Mouse (Mus musculus) MEL (cell line): ENCODE data around the gene Lexm. TPM values are rescaled to one million over a fixed set of nuclear protein-coding genes. Genes with fewer than 3 reads are reported as not detected.

ENCODE experiments used
- DNase-seq: peaks from one replicate; pipeline ENCODE4 v3.0.0; 2011; ENCODE audit warnings: low read depth, low spot score
- H3K27ac ChIP-seq: 2 replicates; pipeline ENCODE4 v1.5.1; 2012; ENCODE audit warnings: low read depth, mild to moderate bottlenecking, control low read depth, low read length, moderate library complexity; ENCODE audit not compliant: control insufficient read depth
- H3K27me3 ChIP-seq, 2 experiments: fragments of 150-350 bp in 1 of 2; sonication (generic) in 1 of 2; 2 replicates each; pipeline ENCODE4 v1.6.1; 2012; ENCODE audit warnings: low read length in 2 of 2, mild to moderate bottlenecking in 2 of 2, improper control_type of control experiment in 1 of 2, moderate library complexity in 1 of 2; ENCODE audit not compliant: insufficient read depth in 2 of 2, control insufficient read depth in 1 of 2
- H3K36me3 ChIP-seq, 2 experiments: 2 replicates each; pipeline ENCODE4 v1.6.1; 2012 to 2014; ENCODE audit warnings: low read length in 2 of 2, improper control_type of control experiment in 1 of 2, inconsistent platforms in 1 of 2, mild to moderate bottlenecking in 1 of 2; ENCODE audit not compliant: insufficient read depth in 2 of 2, control insufficient read depth in 1 of 2
- H3K4me1 ChIP-seq, 2 experiments: fragments of 150-350 bp in 1 of 2; sonication (generic) in 1 of 2; 2 replicates each; pipeline ENCODE4 v1.6.1; 2012; ENCODE audit warnings: low read length in 2 of 2, improper control_type of control experiment in 1 of 2, mild to moderate bottlenecking in 1 of 2; ENCODE audit not compliant: insufficient read depth in 2 of 2, control insufficient read depth in 1 of 2
- H3K4me3 ChIP-seq, 2 experiments: fragments of 150-350 bp in 1 of 2; sonication (generic) in 1 of 2; 2 replicates each; pipeline ENCODE4 v1.5.1; 2012; ENCODE audit warnings: low read depth in 2 of 2, low read length in 2 of 2, mild to moderate bottlenecking in 2 of 2, moderate library complexity in 2 of 2, control low read depth in 1 of 2, improper control_type of control experiment in 1 of 2; ENCODE audit not compliant: control insufficient read depth in 1 of 2, insufficient read depth in 1 of 2
- H3K79me2 ChIP-seq: 2 replicates; pipeline ENCODE4 v1.6.1; 2012; ENCODE audit warnings: mild to moderate bottlenecking, low read length, moderate library complexity; ENCODE audit not compliant: control insufficient read depth, poor library complexity, insufficient read depth
- H3K9ac ChIP-seq: 2 replicates; pipeline ENCODE4 v1.6.1; 2012; ENCODE audit warnings: low read depth, mild to moderate bottlenecking, control low read depth, low read length, moderate library complexity; ENCODE audit not compliant: control insufficient read depth, poor library complexity, severe bottlenecking
- H3K9me3 ChIP-seq: fragments of 150-350 bp; sonication (generic); replicated peaks from 2 replicates; pipeline ENCODE4 v1.6.1; 2012; ENCODE audit warnings: mild to moderate bottlenecking, low read length, improper control_type of control experiment, moderate library complexity; ENCODE audit not compliant: insufficient read depth
- CHD2 ChIP-seq: IDR thresholded peaks from 2 replicates; pipeline ENCODE4 v1.6.1; 2011; ENCODE audit warnings: low read length, improper control_type of control experiment
- E2F4 ChIP-seq: IDR thresholded peaks from 2 replicates; pipeline ENCODE4 v1.6.1; 2011; ENCODE audit warnings: low read depth, low read length, improper control_type of control experiment, borderline replicate concordance
- EP300 ChIP-seq, 2 experiments: IDR thresholded peaks; 2 replicates each; pipeline ENCODE4 v1.6.1; 2011; ENCODE audit warnings: improper control_type of control experiment in 2 of 2, low read length in 2 of 2, low read depth in 1 of 2, mild to moderate bottlenecking in 1 of 2
- ETS1 ChIP-seq: IDR thresholded peaks from 2 replicates; pipeline ENCODE4 v1.6.1; 2012; ENCODE audit warnings: low read depth, mild to moderate bottlenecking, inconsistent platforms, low read length, improper control_type of control experiment, moderate library complexity
- GABPA ChIP-seq: IDR thresholded peaks from 2 replicates; pipeline ENCODE4 v1.6.1; 2012; ENCODE audit warnings: low read depth, mild to moderate bottlenecking, inconsistent platforms, low read length, improper control_type of control experiment, moderate library complexity
- GATA1 ChIP-seq: IDR thresholded peaks from 2 replicates; pipeline ENCODE4 v1.6.1; 2011; ENCODE audit warnings: low read depth, low read length, improper control_type of control experiment
- HCFC1 ChIP-seq: IDR thresholded peaks from 2 replicates; pipeline ENCODE4 v1.6.1; 2012; ENCODE audit warnings: low read depth, mild to moderate bottlenecking, inconsistent platforms, low read length, improper control_type of control experiment, moderate library complexity
- MAFK ChIP-seq: IDR thresholded peaks from 2 replicates; pipeline ENCODE4 v1.6.1; 2011; ENCODE audit warnings: low read depth, mild to moderate bottlenecking, low read length, improper control_type of control experiment, borderline replicate concordance
- MAX ChIP-seq: IDR thresholded peaks from 2 replicates; pipeline ENCODE4 v1.6.1; 2011; ENCODE audit warnings: low read length, improper control_type of control experiment
- MAZ ChIP-seq: IDR thresholded peaks from 2 replicates; pipeline ENCODE4 v1.6.1; 2012; ENCODE audit warnings: low read depth, mild to moderate bottlenecking, inconsistent platforms, low read length, improper control_type of control experiment
- MXI1 ChIP-seq: IDR thresholded peaks from 2 replicates; pipeline ENCODE4 v1.6.1; 2011; ENCODE audit warnings: mild to moderate bottlenecking, low read depth, low read length, improper control_type of control experiment
- MYB ChIP-seq: IDR thresholded peaks from 2 replicates; pipeline ENCODE4 v1.6.1; 2011; ENCODE audit warnings: mild to moderate bottlenecking, low read depth, low read length, improper control_type of control experiment
- MYC ChIP-seq: IDR thresholded peaks from 2 replicates; pipeline ENCODE4 v1.6.1; 2011; ENCODE audit warnings: low read depth, mild to moderate bottlenecking, low read length, improper control_type of control experiment, moderate library complexity
- NRF1 ChIP-seq: IDR thresholded peaks from 2 replicates; pipeline ENCODE4 v1.6.1; 2014; ENCODE audit warnings: low read depth, mild to moderate bottlenecking, inconsistent platforms, low read length, improper control_type of control experiment, moderate library complexity; ENCODE audit not compliant: poor library complexity, insufficient read depth, severe bottlenecking
- POLR2AphosphoS2 ChIP-seq: IDR thresholded peaks from 2 replicates; pipeline ENCODE4 v1.6.1; 2011; ENCODE audit warnings: low read length, improper control_type of control experiment
- RAD21 ChIP-seq: IDR thresholded peaks from 2 replicates; pipeline ENCODE4 v1.6.1; 2011; ENCODE audit warnings: mild to moderate bottlenecking, low read depth, low read length, improper control_type of control experiment
- RCOR1 ChIP-seq: IDR thresholded peaks from 2 replicates; pipeline ENCODE4 v1.6.1; 2012; ENCODE audit warnings: low read depth, mild to moderate bottlenecking, inconsistent platforms, low read length, improper control_type of control experiment
- SIN3A ChIP-seq: IDR thresholded peaks from 2 replicates; pipeline ENCODE4 v1.6.1; 2012; ENCODE audit warnings: low read length, improper control_type of control experiment, inconsistent platforms
- TAL1 ChIP-seq: IDR thresholded peaks from 2 replicates; pipeline ENCODE4 v1.6.1; 2012; ENCODE audit warnings: mild to moderate bottlenecking, inconsistent platforms, low read length, moderate library complexity, mixed read lengths
- UBTF ChIP-seq: IDR thresholded peaks from 2 replicates; pipeline ENCODE4 v1.6.1; 2012; ENCODE audit warnings: low read depth, mild to moderate bottlenecking, inconsistent platforms, low read length, improper control_type of control experiment, moderate library complexity, borderline replicate concordance; ENCODE audit not compliant: insufficient read depth
- USF2 ChIP-seq, 2 experiments: IDR thresholded peaks; 2 replicates each; pipeline ENCODE4 v1.6.1; 2011 to 2012; ENCODE audit warnings: improper control_type of control experiment in 2 of 2, low read length in 2 of 2, borderline replicate concordance in 1 of 2, inconsistent platforms in 1 of 2, low read depth in 1 of 2, mild to moderate bottlenecking in 1 of 2; ENCODE audit not compliant: insufficient read depth in 1 of 2
- ZC3H11A ChIP-seq: IDR thresholded peaks from 2 replicates; pipeline ENCODE4 v1.6.1; 2012; ENCODE audit warnings: low read depth, mild to moderate bottlenecking, inconsistent platforms, low read length, improper control_type of control experiment
- ZNF384 ChIP-seq: IDR thresholded peaks from 2 replicates; pipeline ENCODE4 v1.6.1; 2012; ENCODE audit warnings: low read depth, mild to moderate bottlenecking, inconsistent platforms, low read length, improper control_type of control experiment
- polyA plus RNA-seq, 2 experiments: library from polyadenylated mRNA; stranded (reverse) in 1 of 2; unstranded in 1 of 2; fragments of >175 nt in 1 of 2; fragments of >200 nt in 1 of 2; gene quantifications; 2 replicates each; pipeline versions ENCODE4 v1.2.1 to v1.2.4; 2012; ENCODE audit warnings: low replicate concordance in 2 of 2, low read depth in 1 of 2; ENCODE audit not compliant: insufficient read length in 2 of 2, insufficient read depth in 1 of 2, missing spikeins in 1 of 2
- total RNA-seq: library from RNA; depleted of rRNA; stranded (reverse); fragments of 300-350 nt; gene quantifications from 2 replicates; pipeline ENCODE4 v1.2.3, GENCODE M21; 2012

The Lexm gene
- total and polyA plus RNA-seq, 3 experiments: 6.1 to 17.5 TPM; not detected in 1

GRCm38 (mm10) chr4:106559343-106560212, 57.5 kb downstream of the Lexm start:
- TF ChIP-seq ETS1 (no peak), ZC3H11A (no peak), EP300 (IDR thresholded peaks at IDR 0.05; ENCODE audit: low read depth in 1 of 2, low read length in 2 of 2) (no peak), MAX (no peak), RAD21 (no peak), POLR2AphosphoS2 (no peak), MXI1 (no peak), MYB (no peak), ZNF384 (no peak), SIN3A (no peak), MAFK (no peak), GABPA (no peak), MAZ (no peak), UBTF (no peak), NRF1 (no peak), GATA1 (no peak), RCOR1 (no peak), E2F4 (no peak), HCFC1 (no peak), MYC (no peak)
- H3K9me3 ChIP-seq: no peaks in the 10 kb centered on the region
- 0 out of 2 replicates have a peak, but pooled peaks cover 3% of the 10 kb centered on the region for H3K79me2 ChIP-seq
- H3K4me3 ChIP-seq: no peak overlapping the region
- no peak overlapping the region for H3K27ac ChIP-seq
- peaks cover 1 to 2% of the 10 kb centered on the region in 2 experiments; a peak in 2 of 4 replicates for H3K27me3 ChIP-seq
- peaks cover 0 to 16% of the 10 kb centered on the region in 2 experiments; a peak in 2 of 4 replicates for H3K4me1 ChIP-seq
- no peak overlapping the region for H3K9ac ChIP-seq
- no peak for DNase-seq
- no peaks in the 10 kb centered on the region for H3K36me3 ChIP-seq

DNA sequence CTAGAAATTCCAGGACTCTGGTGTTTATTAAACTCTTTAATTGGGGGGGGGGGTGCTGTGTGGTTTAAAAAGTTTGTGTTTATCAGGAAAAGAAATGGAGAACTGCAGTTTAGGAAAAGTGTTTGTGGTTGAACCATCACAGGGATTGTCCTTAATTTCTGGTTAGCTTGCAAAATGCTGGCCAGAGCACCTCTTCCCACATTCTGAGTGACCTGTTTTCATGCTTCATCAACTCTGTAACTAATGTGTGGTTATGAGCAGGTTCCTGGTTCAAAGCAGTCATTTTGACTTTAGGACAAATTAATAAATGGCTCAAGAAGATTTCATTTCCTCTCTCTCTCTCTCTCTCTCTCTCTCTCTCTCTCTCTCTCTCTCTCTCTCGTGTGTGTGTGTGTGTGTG, 59.1 kb downstream of the Lexm start:
- H3K9ac ChIP-seq: no peak overlapping the region
- no peak overlapping the region for H3K4me3 ChIP-seq
- no peak for TF ChIP-seq GATA1
- no peak for TF ChIP-seq HCFC1
- no peak for TF ChIP-seq MAFK
- no peak for TF ChIP-seq TAL1
- no peak for TF ChIP-seq USF2 (IDR thresholded peaks at IDR 0.05; ENCODE audit: borderline replicate concordance in 1 of 2, insufficient read depth in 1 of 2, low read depth in 1 of 2, low read length in 2 of 2)
- TF ChIP-seq SIN3A: no peak
- no peak for TF ChIP-seq CHD2
- TF ChIP-seq RAD21: no peak
- TF ChIP-seq, all 39 proteins: peak for 0
- Histone ChIP-seq H3K79me2 (0 out of 2 replicates have a peak, but pooled peaks cover 3% of the 10 kb centered on the region), H3K36me3 (no peaks in the 10 kb centered on the region), H3K27ac (no peak overlapping the region), H3K27me3 (peaks cover 4% of the 10 kb centered on the region in 2 experiments; a peak in 3 of 4 replicates), H3K4me1 (peaks cover 0 to 12% of the 10 kb centered on the region in 2 experiments; a peak in 2 of 4 replicates), H3K9me3 (no peaks in the 10 kb centered on the region)
- DNase-seq: no peak
